Mouse (Mus musculus): ENCODE results near the gene 2310011J03Rik. TPM values are rescaled to one million over a fixed set of nuclear protein-coding genes. Genes with fewer than 3 reads are reported as not detected.

2310011J03Rik gene
- polyA plus RNA-seq, 1 experiment from 2014 or later = 27.9 TPM

DNA sequence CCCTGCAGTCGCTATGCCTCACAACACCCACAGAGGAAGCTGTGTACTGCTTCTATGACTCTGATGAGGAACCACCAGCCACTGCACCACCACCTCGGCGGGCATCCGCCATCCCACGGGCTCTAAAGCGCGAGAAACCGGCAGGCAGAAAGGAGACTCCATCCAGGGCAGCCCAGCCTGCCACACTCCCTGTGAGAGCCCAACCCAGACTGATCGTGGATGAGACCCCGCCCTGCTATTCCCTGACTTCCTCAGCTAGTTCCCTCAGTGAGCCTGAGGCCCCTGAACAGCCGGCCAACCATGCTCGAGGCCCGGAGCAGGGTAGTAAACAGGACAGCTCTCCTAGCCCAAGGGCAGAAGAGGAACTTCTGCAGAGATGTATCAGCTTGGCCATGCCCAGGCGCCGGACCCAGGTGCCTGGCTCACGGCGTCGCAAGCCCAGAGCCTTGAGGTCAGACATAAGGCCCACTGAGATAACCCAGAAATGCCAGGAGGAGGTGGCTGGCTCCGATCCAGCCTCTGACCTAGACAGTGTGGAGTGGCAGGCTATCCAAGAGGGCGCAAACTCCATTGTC lies 6.6 kb downstream of the 2310011J03Rik start:
- no peak overlapping the region for H3K4me2 ChIP-seq (ENCODE audit: low read depth, low read length)
- peaks cover 3% of the 10 kb centered on the region; the same call in 1 of the 2 replicates for H3K36me3 ChIP-seq (ENCODE audit: control insufficient read depth, insufficient read depth)
- peaks cover 76% of the 10 kb centered on the region for H3K27me3 ChIP-seq (ENCODE audit: control insufficient read depth, insufficient read depth, low read depth, low read length)
- peaks cover 23% of the 10 kb centered on the region for H3K4me1 ChIP-seq (ENCODE audit: control insufficient read depth, low read depth, low read length)
- no peak for ATAC-seq (ENCODE audit: low read depth)
- WGBS (ENCODE audit: insufficient replicate concordance) = 15% methylated on average over 20 of the region's 20 CpGs
- no peak overlapping the region for H3K27ac ChIP-seq (ENCODE audit: low read length)
- H3K9me3 ChIP-seq (replicated peaks; ENCODE audit: control insufficient read depth, low read length) = no peaks in the 10 kb centered on the region
- no peak overlapping the region for H3K9ac ChIP-seq (ENCODE audit: low read depth, low read length)
- H3K4me3 ChIP-seq (ENCODE audit: low read depth, low read length) = no peak overlapping the region

DNA sequence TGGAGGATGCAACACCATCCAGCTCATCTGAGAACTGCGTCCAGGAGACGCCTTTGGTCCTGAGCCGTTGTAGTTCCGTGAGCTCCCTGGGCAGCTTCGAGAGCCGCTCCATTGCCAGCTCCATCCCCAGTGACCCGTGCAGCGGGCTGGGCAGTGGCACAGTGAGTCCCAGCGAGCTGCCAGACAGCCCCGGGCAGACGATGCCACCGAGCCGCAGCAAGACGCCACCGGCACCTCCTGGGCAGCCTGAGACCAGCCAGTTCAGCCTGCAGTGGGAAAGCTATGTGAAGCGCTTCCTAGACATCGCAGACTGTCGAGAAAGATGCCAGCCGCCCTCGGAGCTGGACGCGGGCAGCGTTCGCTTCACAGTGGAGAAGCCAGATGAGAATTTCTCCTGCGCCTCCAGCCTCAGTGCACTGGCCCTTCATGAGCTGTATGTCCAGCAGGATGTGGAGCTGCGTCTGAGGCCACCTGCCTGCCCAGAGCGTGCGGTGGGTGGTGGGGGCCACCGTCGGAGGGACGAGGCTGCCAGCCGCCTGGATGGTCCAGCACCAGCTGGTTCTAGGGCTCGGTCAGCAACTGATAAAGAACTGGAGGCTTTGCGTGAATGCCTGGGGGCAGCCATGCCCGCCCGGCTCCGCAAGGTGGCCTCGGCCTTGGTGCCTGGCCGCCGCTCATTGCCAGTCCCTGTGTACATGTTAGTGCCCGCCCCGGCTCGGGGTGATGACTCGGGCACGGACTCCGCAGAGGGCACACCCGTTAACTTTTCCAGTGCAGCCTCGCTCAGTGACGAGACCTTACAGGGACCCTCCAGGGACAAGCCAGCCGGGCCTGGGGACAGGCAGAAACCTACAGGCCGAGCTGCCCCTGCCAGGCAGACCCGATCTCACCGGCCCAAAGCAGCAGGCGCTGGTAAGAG lies 7.5 kb downstream of the 2310011J03Rik start:
- H3K36me3 ChIP-seq (ENCODE audit: control insufficient read depth, insufficient read depth) = no peaks in the 10 kb centered on the region; the same call in 1 of the 2 replicates
- no peak overlapping the region for H3K27ac ChIP-seq (ENCODE audit: low read length)
- no peak overlapping the region for H3K4me3 ChIP-seq (ENCODE audit: low read depth, low read length)
- no peak for ATAC-seq (ENCODE audit: low read depth)
- no peak overlapping the region for H3K9ac ChIP-seq (ENCODE audit: low read depth, low read length)
- peaks cover 19% of the 10 kb centered on the region for H3K4me1 ChIP-seq (ENCODE audit: control insufficient read depth, low read depth, low read length)
- no peak overlapping the region for H3K4me2 ChIP-seq (ENCODE audit: low read depth, low read length)
- peaks cover 80% of the 10 kb centered on the region for H3K27me3 ChIP-seq (ENCODE audit: control insufficient read depth, insufficient read depth, low read depth, low read length)
- no peaks in the 10 kb centered on the region for H3K9me3 ChIP-seq (replicated peaks; ENCODE audit: control insufficient read depth, low read length)
- 52% methylated on average over 54 of the region's 54 CpGs for WGBS (ENCODE audit: insufficient replicate concordance)

DNA sequence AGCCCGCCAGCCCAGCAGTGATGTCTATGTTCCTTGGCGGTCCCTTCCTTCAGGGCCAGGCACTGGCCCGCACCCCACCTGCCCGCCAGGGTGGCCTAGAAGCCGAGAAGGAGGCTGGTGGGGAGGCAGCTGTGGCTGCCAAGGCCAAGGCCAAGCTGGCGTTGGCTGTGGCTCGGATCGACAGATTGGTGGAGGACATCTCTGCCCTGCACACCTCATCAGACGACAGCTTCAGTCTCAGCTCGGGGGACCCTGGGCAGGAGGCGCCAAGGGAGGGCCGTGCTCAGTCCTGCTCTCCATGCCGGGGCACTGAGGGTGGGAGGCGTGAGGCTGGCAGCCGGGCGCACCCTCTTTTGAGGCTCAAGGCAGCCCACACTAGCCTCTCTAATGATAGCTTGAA lies 8.8 kb downstream of the 2310011J03Rik start:
- ATAC-seq (ENCODE audit: low read depth) = no peak
- 69% methylated on average over 16 of the region's 16 CpGs for WGBS (ENCODE audit: insufficient replicate concordance)
- peaks cover 6% of the 10 kb centered on the region for H3K4me1 ChIP-seq (ENCODE audit: control insufficient read depth, low read depth, low read length)
- no peak overlapping the region for H3K4me3 ChIP-seq (ENCODE audit: low read depth, low read length)
- no peak overlapping the region for H3K27ac ChIP-seq (ENCODE audit: low read length)
- H3K9me3 ChIP-seq (replicated peaks; ENCODE audit: control insufficient read depth, low read length) = no peaks in the 10 kb centered on the region
- peaks cover 78% of the 10 kb centered on the region for H3K27me3 ChIP-seq (ENCODE audit: control insufficient read depth, insufficient read depth, low read depth, low read length)
- H3K9ac ChIP-seq (ENCODE audit: low read depth, low read length) = no peak overlapping the region
- H3K4me2 ChIP-seq (ENCODE audit: low read depth, low read length) = no peak overlapping the region
- no peaks in the 10 kb centered on the region for H3K36me3 ChIP-seq (ENCODE audit: control insufficient read depth, insufficient read depth)

DNA sequence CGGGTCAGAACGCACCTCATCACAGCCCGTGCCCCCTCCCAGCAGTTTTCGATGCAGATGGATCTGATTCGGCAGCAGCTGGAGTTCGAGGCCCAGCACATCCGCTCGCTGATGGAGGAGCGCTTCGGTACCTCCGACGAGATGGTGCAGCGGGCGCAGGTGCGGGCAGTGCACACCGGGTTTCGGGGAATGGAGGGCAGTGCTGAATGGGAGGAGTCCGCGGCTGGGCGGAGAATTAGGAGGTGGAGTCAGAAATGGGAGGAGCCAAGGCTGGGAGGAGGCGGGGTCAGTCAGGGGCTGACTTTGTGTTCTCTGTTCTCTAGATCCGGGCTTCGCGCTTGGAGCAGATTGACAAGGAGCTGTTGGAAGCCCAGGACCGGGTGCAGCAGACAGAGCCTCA lies 15.5 kb downstream of the 2310011J03Rik start:
- Histone ChIP-seq H3K36me3 (ENCODE audit: control insufficient read depth, insufficient read depth) (no peaks in the 10 kb centered on the region), H3K4me3 (ENCODE audit: low read depth, low read length) (0 out of 2 replicates have a peak overlapping the region, but pooled peaks have one; percentile 7), H3K27me3 (ENCODE audit: control insufficient read depth, insufficient read depth, low read depth, low read length) (peaks cover 78% of the 10 kb centered on the region), H3K9ac (ENCODE audit: low read depth, low read length) (no peak overlapping the region), H3K4me1 (ENCODE audit: control insufficient read depth, low read depth, low read length) (peaks cover 6% of the 10 kb centered on the region), H3K4me2 (ENCODE audit: low read depth, low read length) (peak overlapping the region; percentile 17; the same call in 1 of the 2 replicates), H3K9me3 (replicated peaks; ENCODE audit: control insufficient read depth, low read length) (no peaks in the 10 kb centered on the region), H3K27ac (ENCODE audit: low read length) (no peak overlapping the region)
- 4% methylated on average over 25 of the region's 25 CpGs for WGBS (ENCODE audit: insufficient replicate concordance)
- ATAC-seq (ENCODE audit: low read depth) = peak; percentile 53

DNA sequence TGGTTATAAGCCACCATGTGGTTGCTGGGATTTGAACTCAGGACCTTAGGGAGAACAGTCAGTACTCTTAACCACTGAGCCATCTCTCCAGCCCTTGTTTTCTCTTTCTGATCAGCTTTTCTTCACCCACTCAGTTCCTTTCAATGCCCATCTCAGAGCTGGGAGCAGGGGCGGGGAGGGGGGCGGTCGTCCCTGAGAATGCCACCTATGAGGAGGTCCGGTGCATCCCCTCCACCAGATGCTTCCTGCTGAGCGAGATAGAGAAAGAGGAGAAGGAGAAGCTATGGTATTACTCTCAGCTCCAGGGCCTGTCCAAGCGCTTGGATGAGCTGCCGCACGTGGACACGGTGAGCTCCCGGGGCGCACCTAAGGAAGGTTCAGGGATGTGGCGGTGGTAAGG lies 15.9 kb downstream of the 2310011J03Rik start:
- H3K9me3 ChIP-seq (replicated peaks; ENCODE audit: control insufficient read depth, low read length) = no peaks in the 10 kb centered on the region
- H3K9ac ChIP-seq (ENCODE audit: low read depth, low read length) = no peak overlapping the region
- H3K36me3 ChIP-seq (ENCODE audit: control insufficient read depth, insufficient read depth) = no peaks in the 10 kb centered on the region
- ATAC-seq (ENCODE audit: low read depth) = peak; percentile 7; the same call in 1 of the 2 replicates
- 0 out of 2 replicates have a peak overlapping the region, but pooled peaks have one; percentile 7 for H3K4me3 ChIP-seq (ENCODE audit: low read depth, low read length)
- H3K27ac ChIP-seq (ENCODE audit: low read length) = no peak overlapping the region
- H3K27me3 ChIP-seq (ENCODE audit: control insufficient read depth, insufficient read depth, low read depth, low read length) = peaks cover 81% of the 10 kb centered on the region
- peak overlapping the region; percentile 17; the same call in 1 of the 2 replicates for H3K4me2 ChIP-seq (ENCODE audit: low read depth, low read length)
- WGBS (ENCODE audit: insufficient replicate concordance) = 6% methylated on average over 12 of the region's 12 CpGs
- H3K4me1 ChIP-seq (ENCODE audit: control insufficient read depth, low read depth, low read length) = peaks cover 6% of the 10 kb centered on the region

DNA sequence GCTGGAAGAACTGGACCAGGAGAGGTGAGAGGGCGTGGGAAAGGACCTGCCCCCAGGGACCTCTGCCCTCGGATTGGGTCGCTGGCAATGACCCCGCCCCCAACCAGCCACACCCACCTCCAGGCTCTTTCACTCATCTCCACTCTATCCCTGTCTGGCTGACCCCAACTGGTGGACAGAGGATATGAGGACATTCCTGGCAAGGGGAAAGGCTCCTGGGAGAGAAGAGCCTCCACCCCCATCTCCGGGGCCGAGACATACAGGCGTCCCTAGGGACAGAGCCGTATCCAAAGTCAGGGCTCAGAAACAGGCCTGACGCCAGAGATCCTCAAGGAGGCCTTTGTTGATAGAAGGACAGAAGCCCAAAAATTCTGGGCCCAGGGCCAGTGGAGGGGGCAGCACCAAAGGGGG lies 17.9 kb downstream of the 2310011J03Rik start:
- Histone ChIP-seq H3K4me1 (ENCODE audit: control insufficient read depth, low read depth, low read length) (peaks cover 6% of the 10 kb centered on the region), H3K9ac (ENCODE audit: low read depth, low read length) (no peak overlapping the region), H3K4me3 (ENCODE audit: low read depth, low read length) (no peak overlapping the region), H3K9me3 (replicated peaks; ENCODE audit: control insufficient read depth, low read length) (no peaks in the 10 kb centered on the region), H3K27ac (ENCODE audit: low read length) (no peak overlapping the region), H3K36me3 (ENCODE audit: control insufficient read depth, insufficient read depth) (no peaks in the 10 kb centered on the region), H3K27me3 (ENCODE audit: control insufficient read depth, insufficient read depth, low read depth, low read length) (peaks cover 89% of the 10 kb centered on the region), H3K4me2 (ENCODE audit: low read depth, low read length) (no peak overlapping the region)
- 28% methylated on average over 9 of the region's 9 CpGs for WGBS (ENCODE audit: insufficient replicate concordance)
- ATAC-seq (ENCODE audit: low read depth) = peak; percentile 61

DNA sequence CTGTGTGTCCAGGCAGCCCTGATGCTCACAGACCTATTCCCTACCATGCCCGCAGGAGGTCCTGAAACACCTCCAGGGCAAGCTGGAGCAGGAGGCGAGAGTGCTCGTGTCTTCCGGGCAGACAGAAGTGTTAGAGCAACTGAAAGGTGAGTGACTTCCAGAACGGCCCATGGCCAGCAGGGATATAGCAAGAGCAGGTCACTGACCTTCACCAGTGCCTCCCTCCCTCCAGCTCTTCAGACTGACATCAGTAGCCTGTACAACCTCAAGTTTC lies 18.3 kb downstream of the 2310011J03Rik start:
- no peaks in the 10 kb centered on the region for H3K9me3 ChIP-seq (replicated peaks; ENCODE audit: control insufficient read depth, low read length)
- peaks cover 91% of the 10 kb centered on the region for H3K27me3 ChIP-seq (ENCODE audit: control insufficient read depth, insufficient read depth, low read depth, low read length)
- H3K4me3 ChIP-seq (ENCODE audit: low read depth, low read length) = no peak overlapping the region
- no peak overlapping the region for H3K27ac ChIP-seq (ENCODE audit: low read length)
- no peak for ATAC-seq (ENCODE audit: low read depth)
- H3K9ac ChIP-seq (ENCODE audit: low read depth, low read length) = no peak overlapping the region
- no peak overlapping the region for H3K4me2 ChIP-seq (ENCODE audit: low read depth, low read length)
- WGBS (ENCODE audit: insufficient replicate concordance) = 59% methylated on average over 5 of the region's 5 CpGs
- peaks cover 6% of the 10 kb centered on the region for H3K4me1 ChIP-seq (ENCODE audit: control insufficient read depth, low read depth, low read length)
- no peaks in the 10 kb centered on the region for H3K36me3 ChIP-seq (ENCODE audit: control insufficient read depth, insufficient read depth)

DNA sequence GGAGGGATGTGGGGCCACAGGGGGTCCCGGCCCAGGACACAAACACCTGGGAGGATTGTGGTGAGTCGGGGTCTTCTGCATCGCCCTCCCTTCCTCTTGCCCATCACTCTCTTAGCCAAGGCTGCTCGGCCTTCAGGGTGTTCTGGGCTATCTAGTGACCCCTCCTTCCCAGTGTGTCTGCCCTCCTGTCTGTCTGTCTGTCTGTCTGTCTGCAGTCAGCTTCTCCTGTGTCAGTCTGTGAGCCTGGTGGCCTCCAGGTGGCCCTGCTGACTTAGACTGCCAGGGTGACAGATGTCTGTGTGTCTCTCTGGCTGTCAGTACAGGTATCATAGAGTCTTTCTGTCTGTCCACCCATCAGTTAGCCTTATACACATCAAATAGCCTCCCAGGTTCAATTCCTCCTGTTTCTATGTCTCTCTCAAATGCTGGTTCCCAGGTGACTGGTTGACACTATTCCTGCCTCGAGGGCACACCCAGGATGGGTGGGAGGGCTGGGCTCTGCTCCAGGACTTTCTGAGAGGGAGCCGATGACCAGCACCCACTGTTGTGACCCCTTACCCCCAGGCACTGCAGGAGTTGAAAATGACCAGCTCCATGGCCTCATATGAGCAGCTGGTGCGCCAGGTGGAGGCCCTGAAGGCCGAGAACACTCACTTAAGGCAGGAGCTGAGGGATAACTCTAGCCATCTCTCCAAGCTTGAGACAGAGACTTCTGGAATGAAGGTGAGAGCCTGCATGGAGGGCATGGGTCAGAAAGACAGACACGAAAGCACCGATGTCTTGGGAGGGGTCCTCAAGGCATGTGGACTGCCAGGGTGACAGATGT lies 18.9 kb downstream of the 2310011J03Rik start:
- H3K4me1 ChIP-seq (ENCODE audit: control insufficient read depth, low read depth, low read length) = peaks cover 6% of the 10 kb centered on the region
- no peak overlapping the region for H3K4me3 ChIP-seq (ENCODE audit: low read depth, low read length)
- 49% methylated on average over 10 of the region's 10 CpGs for WGBS (ENCODE audit: insufficient replicate concordance)
- H3K27ac ChIP-seq (ENCODE audit: low read length) = no peak overlapping the region
- H3K4me2 ChIP-seq (ENCODE audit: low read depth, low read length) = no peak overlapping the region
- no peak for ATAC-seq (ENCODE audit: low read depth)
- no peaks in the 10 kb centered on the region for H3K9me3 ChIP-seq (replicated peaks; ENCODE audit: control insufficient read depth, low read length)
- H3K27me3 ChIP-seq (ENCODE audit: control insufficient read depth, insufficient read depth, low read depth, low read length) = peaks cover 95% of the 10 kb centered on the region
- no peaks in the 10 kb centered on the region for H3K36me3 ChIP-seq (ENCODE audit: control insufficient read depth, insufficient read depth)
- no peak overlapping the region for H3K9ac ChIP-seq (ENCODE audit: low read depth, low read length)

Data from liver, embryonic 16.5 days (tissue).